Mouse (Mus musculus) myocyte (in vitro differentiated cells): ENCODE measurements around the gene Prr15l. TPM values are rescaled to one million over a fixed set of nuclear protein-coding genes. Genes with fewer than 3 reads are reported as not detected.

Source experiments
- H3K27me3 ChIP-seq: one replicate; pipeline ENCODE4 v1.6.1; 2011; ENCODE audit not compliant: control insufficient read depth, insufficient read depth, insufficient read length
- H3K36me3 ChIP-seq: one replicate; pipeline ENCODE4 v1.6.1; 2011; ENCODE audit not compliant: control insufficient read depth, insufficient read depth
- H3K4me2 ChIP-seq: one replicate; pipeline ENCODE4 v1.6.1; 2011; ENCODE audit warnings: low read depth, control low read depth
- H3K4me3 ChIP-seq: one replicate; pipeline ENCODE4 v1.5.1; 2011; ENCODE audit warnings: mild to moderate bottlenecking, control low read depth, moderate library complexity
- H3K79me2 ChIP-seq: one replicate; pipeline ENCODE4 v1.6.1; 2011; ENCODE audit not compliant: control insufficient read depth, insufficient read depth
- H3ac ChIP-seq: one replicate; pipeline ENCODE4 v1.6.1; 2011; ENCODE audit not compliant: control insufficient read depth, insufficient read length
- CEBPB ChIP-seq: IDR thresholded peaks from 2 replicates; pipeline ENCODE4 v1.6.1; 2011; ENCODE audit warnings: mild to moderate bottlenecking, moderate library complexity; ENCODE audit not compliant: poor library complexity, insufficient read depth, severe bottlenecking
- E2F4 ChIP-seq: IDR thresholded peaks from one replicate; pipeline ENCODE4 v1.6.1; 2011; ENCODE audit warnings: mild to moderate bottlenecking, control low read depth, moderate library complexity; ENCODE audit not compliant: insufficient read depth
- MAX ChIP-seq: IDR thresholded peaks from one replicate; pipeline ENCODE4 v1.6.1; 2011; ENCODE audit warnings: low read depth, mild to moderate bottlenecking, control low read depth
- MYOD1 ChIP-seq, 3 experiments: IDR thresholded peaks; one replicate each; pipeline ENCODE4 v1.6.1; 2011; ENCODE audit warnings: control low read depth in 2 of 3, low read depth in 2 of 3, mild to moderate bottlenecking in 2 of 3, moderate library complexity in 1 of 3; ENCODE audit not compliant: insufficient read length in 2 of 3, control insufficient read depth in 1 of 3
- MYOG ChIP-seq, 3 experiments: IDR thresholded peaks; one replicate each; pipeline ENCODE4 v1.6.1; 2011; ENCODE audit warnings: control low read depth in 2 of 3, low read depth in 2 of 3, mild to moderate bottlenecking in 2 of 3; ENCODE audit not compliant: insufficient read length in 2 of 3, control insufficient read depth in 1 of 3, insufficient read depth in 1 of 3
- POLR2A ChIP-seq: IDR thresholded peaks from one replicate; pipeline ENCODE4 v1.6.1; 2011; ENCODE audit warnings: low read depth, mild to moderate bottlenecking, control low read depth, moderate library complexity; ENCODE audit not compliant: insufficient read length
- POLR2AphosphoS2 ChIP-seq: IDR thresholded peaks from one replicate; pipeline ENCODE4 v1.6.1; 2011; ENCODE audit warnings: low read depth, control low read depth; ENCODE audit not compliant: insufficient read length
- REST ChIP-seq: IDR thresholded peaks from one replicate; pipeline ENCODE4 v1.6.1; 2011; ENCODE audit warnings: mild to moderate bottlenecking, control low read depth, moderate library complexity; ENCODE audit not compliant: insufficient read depth, insufficient read length
- SRF ChIP-seq: IDR thresholded peaks from one replicate; pipeline ENCODE4 v1.6.1; 2011; ENCODE audit warnings: low read depth; ENCODE audit not compliant: control insufficient read depth, insufficient read length
- TCF12 ChIP-seq: IDR thresholded peaks from one replicate; pipeline ENCODE4 v1.6.1; 2011; ENCODE audit warnings: mild to moderate bottlenecking, control low read depth; ENCODE audit not compliant: poor library complexity, insufficient read depth, severe bottlenecking
- TCF3 ChIP-seq: IDR thresholded peaks from one replicate; pipeline ENCODE4 v1.6.1; 2011; ENCODE audit warnings: low read depth, control low read depth; ENCODE audit not compliant: insufficient read length
- USF1 ChIP-seq: IDR thresholded peaks from one replicate; pipeline ENCODE4 v1.6.1; 2011; ENCODE audit warnings: low read depth, mild to moderate bottlenecking, control low read depth, moderate library complexity
- polyA plus RNA-seq: library from polyadenylated mRNA; unstranded; fragments of >200 nt; fragmentation: generic; extraction: Trizol; gene quantifications from one replicate; pipeline ENCODE4 v1.2.1, GENCODE M21; 2012; ENCODE audit warnings: missing spikeins

The Prr15l gene
- polyA plus RNA-seq, 1 experiment, result 0.07 TPM

GRCm38 (mm10) chr11:96917415-96917814 lies 10.5 kb upstream of the Prr15l start:
- H3K4me2 ChIP-seq, result no peak overlapping the region
- peak overlapping the region; percentile 63 for H3K4me3 ChIP-seq
- H3K27me3 ChIP-seq, result no peaks in the 10 kb centered on the region
- H3K36me3 ChIP-seq, result no peaks in the 10 kb centered on the region
- TF ChIP-seq TCF3 (no peak), USF1 (no peak), MYOD1 (IDR thresholded peaks at IDR 0.05; ENCODE audit: control insufficient read depth in 1 of 3, insufficient read length in 2 of 3, low read depth in 2 of 3) (no peak), POLR2A (no peak), CEBPB (no peak)
- H3ac ChIP-seq, result no peak overlapping the region
- H3K79me2 ChIP-seq, result no peaks in the 10 kb centered on the region

GRCm38 (mm10) chr11:96919003-96919402 lies 8.9 kb upstream of the Prr15l start:
- no peak overlapping the region for H3ac ChIP-seq
- H3K4me2 ChIP-seq, result peak overlapping the region; percentile 52
- no peaks in the 10 kb centered on the region for H3K79me2 ChIP-seq
- TF ChIP-seq CEBPB, result no peak
- peak; percentile 13 for TF ChIP-seq POLR2A
- TF ChIP-seq REST, result no peak
- no peaks in the 10 kb centered on the region for H3K27me3 ChIP-seq
- H3K4me3 ChIP-seq, result no peak overlapping the region
- H3K36me3 ChIP-seq, result no peaks in the 10 kb centered on the region

- no peak for TF ChIP-seq MYOG (IDR thresholded peaks at IDR 0.05; ENCODE audit: control insufficient read depth in 1 of 3, insufficient read depth in 1 of 3, insufficient read length in 2 of 3, low read depth in 2 of 3)
- Histone ChIP-seq H3K36me3 (no peaks in the 10 kb centered on the region), H3K27me3 (peaks cover 9% of the 10 kb centered on the region), H3K4me3 (no peak overlapping the region), H3K4me2 (peak overlapping the region; percentile 30), H3ac (no peak overlapping the region), H3K79me2 (no peaks in the 10 kb centered on the region)
These were observed 3.0 kb upstream of the Prr15l start for GRCm38 (mm10) chr11:96924861-96925260.

GRCm38 (mm10) chr11:96925469-96926148 lies 2.3 kb upstream of the Prr15l start:
- Histone ChIP-seq H3ac (no peak overlapping the region), H3K36me3 (no peaks in the 10 kb centered on the region), H3K4me2 (no peak overlapping the region), H3K79me2 (no peaks in the 10 kb centered on the region), H3K4me3 (no peak overlapping the region), H3K27me3 (peaks cover 12% of the 10 kb centered on the region)
- TF ChIP-seq MAX (no peak), MYOG (IDR thresholded peaks at IDR 0.05; ENCODE audit: control insufficient read depth in 1 of 3, insufficient read depth in 1 of 3, insufficient read length in 2 of 3, low read depth in 2 of 3) (no peak), MYOD1 (IDR thresholded peaks at IDR 0.05; ENCODE audit: control insufficient read depth in 1 of 3, insufficient read length in 2 of 3, low read depth in 2 of 3) (no peak), TCF3 (no peak), REST (no peak), SRF (no peak)

- H3K27me3 ChIP-seq, result peaks cover 15% of the 10 kb centered on the region
- no peak overlapping the region for H3K4me3 ChIP-seq
- TF ChIP-seq USF1 (no peak), REST (no peak), E2F4 (no peak), POLR2A (no peak), TCF3 (no peak), TCF12 (no peak), MAX (no peak), CEBPB (no peak), MYOD1 (IDR thresholded peaks at IDR 0.05; ENCODE audit: control insufficient read depth in 1 of 3, insufficient read length in 2 of 3, low read depth in 2 of 3) (no peak), SRF (no peak), POLR2AphosphoS2 (no peak), MYOG (IDR thresholded peaks at IDR 0.05; ENCODE audit: control insufficient read depth in 1 of 3, insufficient read depth in 1 of 3, insufficient read length in 2 of 3, low read depth in 2 of 3) (no peak)
- no peaks in the 10 kb centered on the region for H3K79me2 ChIP-seq
- H3ac ChIP-seq, result no peak overlapping the region
- no peak overlapping the region for H3K4me2 ChIP-seq
- H3K36me3 ChIP-seq, result no peaks in the 10 kb centered on the region
These were observed 1.3 kb upstream of the Prr15l start for GRCm38 (mm10) chr11:96926587-96926986.

GRCm38 (mm10) chr11:96928691-96929090 lies 787 bp downstream of the Prr15l start:
- TF ChIP-seq SRF, result no peak
- H3ac ChIP-seq, result no peak overlapping the region
- no peak overlapping the region for H3K4me3 ChIP-seq
- H3K79me2 ChIP-seq, result no peaks in the 10 kb centered on the region
- H3K4me2 ChIP-seq, result no peak overlapping the region
- H3K27me3 ChIP-seq, result peaks cover 15% of the 10 kb centered on the region
- H3K36me3 ChIP-seq, result no peaks in the 10 kb centered on the region
